Mouse (Mus musculus) midbrain, embryonic 11.5 days (tissue): ENCODE results near the gene Inpp4a. TPM values are rescaled to one million over a fixed set of nuclear protein-coding genes. Genes with fewer than 3 reads are reported as not detected.

Source experiments
- ATAC-seq: fragments of 200-750 bp; cut with Nextera tagmentation; 2 replicates; pipeline ENCODE4 v1.8.0; 2017; ENCODE audit warnings: moderate TSS enrichment, moderate library complexity; ENCODE audit not compliant: low FRiP score
- DNase-seq: peaks from one replicate; pipeline ENCODE4 v3.0.0; 2015; ENCODE audit warnings: low spot score; ENCODE audit errors: missing footprints
- H3K27ac ChIP-seq: fragments of 300-500 bp; sonication (generic); 2 replicates; pipeline ENCODE4 v1.5.1; 2014; ENCODE audit warnings: low read depth, low read length
- H3K27me3 ChIP-seq: fragments of 300-500 bp; sonication (generic); 2 replicates; pipeline ENCODE4 v1.6.1; 2014; ENCODE audit warnings: mild to moderate bottlenecking, low read length, moderate library complexity, mixed read lengths; ENCODE audit not compliant: control insufficient read depth, insufficient read depth
- H3K36me3 ChIP-seq: fragments of 300-500 bp; sonication (generic); 2 replicates; pipeline ENCODE4 v1.6.1; 2014; ENCODE audit warnings: mild to moderate bottlenecking, low read length, moderate library complexity, mixed read lengths; ENCODE audit not compliant: control insufficient read depth, insufficient read depth
- H3K4me1 ChIP-seq: fragments of 300-500 bp; sonication (generic); 2 replicates; pipeline ENCODE4 v1.6.1; 2014; ENCODE audit warnings: low read length; ENCODE audit not compliant: control insufficient read depth, insufficient read depth
- H3K4me2 ChIP-seq: fragments of 300-500 bp; sonication (generic); 2 replicates; pipeline ENCODE4 v1.6.1; 2014; ENCODE audit warnings: mild to moderate bottlenecking, moderate library complexity
- H3K4me3 ChIP-seq: fragments of 300-500 bp; sonication (generic); 2 replicates; pipeline ENCODE4 v1.5.1; 2014; ENCODE audit warnings: low read depth, low read length
- H3K9ac ChIP-seq: fragments of 300-500 bp; sonication (generic); 2 replicates; pipeline ENCODE4 v1.6.1; 2014; ENCODE audit warnings: low read length
- H3K9me3 ChIP-seq: fragments of 300-500 bp; sonication (generic); 2 replicates; pipeline ENCODE4 v1.6.1; 2016; ENCODE audit warnings: low read length; ENCODE audit not compliant: control insufficient read depth
- whole genome bisulfite sequencing: fragments of 180-500 bp; shearing (Covaris S2); extraction: QIAGEN DNeasy Blood & Tissue Kit; methylation state at CpG from one replicate; pipeline ENCODE4 v1.1.7; 2014; 5-methylcytosine and 5-hydroxymethylcytosine counted together
- polyA plus RNA-seq: library from polyadenylated mRNA; unstranded; fragments of >200 nt; fragmentation: Nextera tagmentation; extraction: Ambion mirVana; gene quantifications from 2 replicates; pipeline ENCODE4 v1.2.1, GENCODE M21; 2014

Inpp4a gene
- polyA plus RNA-seq, 1 experiment from 2014 or later: 19.5 TPM

DNA sequence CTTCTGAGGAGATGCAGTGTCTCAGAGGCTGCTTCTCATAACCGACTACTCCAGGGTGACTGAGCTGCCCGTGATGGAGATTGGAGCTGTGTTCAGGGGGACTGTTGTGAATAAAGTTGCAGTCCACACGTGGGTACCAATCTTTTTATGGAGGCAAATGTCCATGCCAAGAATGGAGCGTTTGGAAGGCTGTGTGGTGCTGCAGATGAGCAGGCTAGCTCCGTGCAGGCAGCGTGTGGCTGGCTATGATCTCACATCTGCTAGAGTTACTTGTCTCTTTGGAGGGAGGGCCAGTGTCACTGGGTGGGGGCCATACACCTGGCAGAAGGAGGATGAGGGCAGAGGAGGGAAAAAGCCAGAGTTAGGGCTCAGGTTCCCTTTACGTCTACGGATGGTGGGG is 59.0 kb downstream of the Inpp4a start:
- Histone ChIP-seq H3K4me3 (no peak overlapping the region), H3K27me3 (no peaks in the 10 kb centered on the region), H3K9me3 (no peaks in the 10 kb centered on the region), H3K36me3 (no peaks in the 10 kb centered on the region; the same call in 1 of the 2 replicates), H3K27ac (no peak overlapping the region), H3K9ac (no peak overlapping the region), H3K4me1 (no peaks in the 10 kb centered on the region), H3K4me2 (no peak overlapping the region)
- ATAC-seq: no peak
- WGBS: 90% methylated on average over 8 of the region's 8 CpGs
- DNase-seq: no peak

DNA sequence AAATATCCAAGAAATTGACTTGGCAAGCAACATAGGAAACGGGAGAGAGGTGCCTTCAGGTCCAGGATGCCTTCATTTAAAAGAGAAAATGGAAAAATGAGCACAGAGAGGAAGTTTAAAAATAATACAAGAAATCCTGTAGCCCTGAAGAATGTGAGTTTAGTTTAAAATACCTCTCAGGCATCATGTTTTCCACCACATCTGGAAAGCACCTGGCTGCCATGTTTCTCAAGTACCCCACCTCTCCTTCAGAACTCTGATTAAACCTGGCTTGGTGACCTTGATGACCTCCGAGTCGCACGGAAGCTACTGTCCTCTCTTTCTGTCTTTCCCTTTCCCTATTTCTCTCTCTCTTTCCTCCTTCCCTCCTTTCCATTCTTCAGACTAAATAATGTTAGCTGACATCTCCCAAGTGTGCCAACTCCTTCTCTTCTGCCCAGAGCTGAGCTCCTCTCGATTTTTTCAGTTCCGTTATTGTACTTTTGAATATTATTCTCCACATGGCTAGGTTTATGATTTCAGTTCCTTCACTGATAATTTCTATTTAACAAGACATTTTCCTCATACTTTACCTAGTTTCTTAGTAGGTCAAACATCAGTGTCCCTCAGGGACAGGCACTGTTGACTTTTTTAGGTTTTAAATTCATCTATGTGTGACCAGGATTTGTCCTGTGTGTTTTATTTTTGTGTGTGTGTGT is 59.9 kb downstream of the Inpp4a start:
- no peak for DNase-seq
- 92% methylated on average over 6 of the region's 6 CpGs for WGBS
- Histone ChIP-seq H3K27me3 (no peaks in the 10 kb centered on the region), H3K4me2 (no peak overlapping the region), H3K9me3 (no peaks in the 10 kb centered on the region), H3K4me3 (no peak overlapping the region), H3K27ac (no peak overlapping the region), H3K4me1 (no peaks in the 10 kb centered on the region), H3K36me3 (no peaks in the 10 kb centered on the region; the same call in 1 of the 2 replicates), H3K9ac (no peak overlapping the region)
- ATAC-seq: no peak

DNA sequence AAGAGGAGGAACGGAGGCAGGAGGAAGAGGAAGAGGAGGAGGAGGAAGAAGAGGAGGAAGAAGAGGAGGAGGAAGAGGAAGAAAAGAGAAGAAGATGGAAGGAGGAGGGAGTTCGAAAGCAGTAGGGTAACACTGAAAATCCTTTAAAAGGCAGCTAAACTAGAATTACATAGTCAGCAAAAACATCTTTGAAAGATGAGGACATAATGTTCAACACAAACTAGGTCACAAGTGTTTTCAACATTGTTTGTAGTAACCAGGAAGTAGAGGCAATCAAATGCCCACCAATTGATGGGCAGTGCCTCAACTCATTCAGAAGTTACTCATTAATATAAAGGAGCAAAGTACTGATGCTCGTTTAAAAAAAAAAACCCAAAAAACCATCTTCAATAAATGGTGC is 61.1 kb downstream of the Inpp4a start:
- WGBS: 94% methylated on average over 3 of the region's 3 CpGs
- Histone ChIP-seq H3K4me2 (no peak overlapping the region), H3K4me3 (no peak overlapping the region), H3K9ac (no peak overlapping the region), H3K9me3 (no peaks in the 10 kb centered on the region), H3K27me3 (no peaks in the 10 kb centered on the region), H3K27ac (no peak overlapping the region), H3K4me1 (no peaks in the 10 kb centered on the region), H3K36me3 (no peaks in the 10 kb centered on the region; the same call in 1 of the 2 replicates)
- DNase-seq (no peak), ATAC-seq (no peak)

DNA sequence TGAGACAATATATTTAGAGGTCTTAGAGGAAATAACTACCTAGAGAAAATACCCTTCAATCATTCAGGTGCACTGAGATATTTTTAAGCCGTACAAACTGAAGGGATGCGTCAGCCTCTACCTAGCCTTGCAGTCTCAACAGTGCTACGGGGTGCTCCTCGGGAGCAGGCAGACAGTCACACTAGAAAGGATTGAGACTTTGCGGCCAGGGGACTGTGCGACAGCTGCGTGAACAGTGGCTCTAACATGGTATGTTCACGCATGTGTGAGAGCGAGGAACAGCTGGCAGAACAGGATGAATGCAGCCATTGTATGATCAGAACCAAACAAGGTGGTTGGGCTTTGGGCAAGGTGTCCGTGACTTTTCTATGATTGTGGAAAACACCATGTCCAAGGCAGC is 63.1 kb downstream of the Inpp4a start:
- no peak overlapping the region for H3K9ac ChIP-seq
- H3K36me3 ChIP-seq: no peaks in the 10 kb centered on the region; the same call in 1 of the 2 replicates
- H3K27me3 ChIP-seq: no peaks in the 10 kb centered on the region
- H3K4me3 ChIP-seq: no peak overlapping the region
- no peak overlapping the region for H3K27ac ChIP-seq
- no peak overlapping the region for H3K4me2 ChIP-seq
- ATAC-seq: no peak
- no peaks in the 10 kb centered on the region for H3K9me3 ChIP-seq
- 95% methylated on average over 10 of the region's 10 CpGs for WGBS
- H3K4me1 ChIP-seq: no peaks in the 10 kb centered on the region
- DNase-seq: no peak

DNA sequence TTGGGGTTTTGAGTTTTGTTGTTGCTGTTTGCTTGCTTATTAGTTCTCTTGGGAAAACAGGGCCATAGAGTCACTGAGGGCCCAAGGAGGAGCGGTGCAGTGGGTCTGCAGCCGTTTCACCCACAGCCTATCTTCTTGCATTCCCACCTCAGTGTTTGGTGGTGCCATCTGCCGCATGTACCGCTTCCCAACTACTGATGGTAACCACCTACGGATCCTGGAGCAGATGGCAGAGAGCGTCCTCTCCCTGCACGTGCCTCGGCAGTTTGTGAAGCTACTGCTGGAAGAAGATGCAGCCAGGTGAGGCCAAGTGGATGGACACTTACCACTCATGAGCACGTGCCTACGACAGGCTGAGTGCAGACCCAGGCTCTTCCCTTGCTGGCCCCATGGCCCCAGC is 68.5 kb downstream of the Inpp4a start:
- 92% methylated on average over 10 of the region's 10 CpGs for WGBS
- H3K9me3 ChIP-seq: no peaks in the 10 kb centered on the region
- H3K9ac ChIP-seq: no peak overlapping the region
- ATAC-seq (no peak), DNase-seq (no peak)
- H3K36me3 ChIP-seq: peaks cover 2% of the 10 kb centered on the region; the same call in 1 of the 2 replicates
- H3K4me2 ChIP-seq: no peak overlapping the region
- no peak overlapping the region for H3K27ac ChIP-seq
- H3K27me3 ChIP-seq: no peaks in the 10 kb centered on the region
- H3K4me1 ChIP-seq: no peaks in the 10 kb centered on the region
- H3K4me3 ChIP-seq: no peak overlapping the region

DNA sequence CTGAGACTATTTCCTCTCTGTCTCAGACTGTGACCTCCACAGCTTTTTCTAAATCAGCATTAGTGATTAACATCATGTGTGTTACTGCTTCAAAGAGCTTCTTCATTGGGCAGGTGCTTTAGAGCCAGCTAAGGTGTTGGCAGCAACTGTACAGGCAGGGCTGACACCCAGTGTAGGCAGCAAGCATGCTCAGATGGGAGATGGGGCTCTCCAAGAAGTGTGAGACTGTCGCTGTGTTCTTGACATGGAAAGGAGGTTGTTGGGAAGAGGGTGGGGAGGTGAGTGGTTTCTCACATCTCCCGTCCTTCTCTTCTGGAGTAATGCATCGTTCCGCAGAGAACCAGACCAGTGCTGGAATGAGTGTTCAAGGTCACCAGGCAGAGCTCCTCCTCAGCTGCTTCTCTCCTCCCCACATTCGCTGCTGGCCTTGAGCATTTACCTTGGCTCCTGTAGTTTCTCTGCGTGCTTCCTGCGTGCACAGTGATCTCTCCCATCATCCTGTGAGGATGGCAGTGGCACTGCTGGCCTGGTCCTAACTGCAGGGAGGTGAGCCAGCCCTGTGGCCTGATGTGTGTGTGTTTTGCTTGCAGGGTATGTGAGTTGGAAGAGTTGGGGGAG is 69.2 kb downstream of the Inpp4a start:
- 89% methylated on average over 7 of the region's 7 CpGs for WGBS
- H3K9ac ChIP-seq: no peak overlapping the region
- H3K4me3 ChIP-seq: no peak overlapping the region
- ATAC-seq (no peak), DNase-seq (no peak)
- no peaks in the 10 kb centered on the region for H3K9me3 ChIP-seq
- peaks cover 2% of the 10 kb centered on the region; the same call in 1 of the 2 replicates for H3K36me3 ChIP-seq
- H3K27me3 ChIP-seq: no peaks in the 10 kb centered on the region
- no peak overlapping the region for H3K4me2 ChIP-seq
- no peak overlapping the region for H3K27ac ChIP-seq
- H3K4me1 ChIP-seq: no peaks in the 10 kb centered on the region

DNA sequence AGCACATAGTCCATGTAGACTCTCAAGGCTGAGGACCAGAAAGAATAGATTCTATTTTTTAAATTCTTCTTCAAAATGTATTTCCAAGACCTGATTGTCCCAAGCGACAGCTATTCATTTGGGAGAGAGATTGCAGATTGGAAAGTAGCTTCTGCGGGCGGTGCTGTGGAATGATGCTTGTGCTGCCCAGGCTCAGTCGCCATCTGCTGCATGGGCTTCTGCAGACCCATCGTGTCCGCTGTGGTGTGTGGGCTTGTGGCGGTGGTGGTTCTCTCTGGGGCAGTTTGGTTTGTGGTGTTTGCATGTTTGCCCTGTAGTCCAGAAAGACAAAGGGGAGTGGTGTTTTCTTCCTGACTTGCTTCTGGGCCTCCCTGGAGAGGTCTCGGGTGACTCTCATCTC is 76.5 kb downstream of the Inpp4a start:
- H3K4me3 ChIP-seq: no peak overlapping the region

DNA sequence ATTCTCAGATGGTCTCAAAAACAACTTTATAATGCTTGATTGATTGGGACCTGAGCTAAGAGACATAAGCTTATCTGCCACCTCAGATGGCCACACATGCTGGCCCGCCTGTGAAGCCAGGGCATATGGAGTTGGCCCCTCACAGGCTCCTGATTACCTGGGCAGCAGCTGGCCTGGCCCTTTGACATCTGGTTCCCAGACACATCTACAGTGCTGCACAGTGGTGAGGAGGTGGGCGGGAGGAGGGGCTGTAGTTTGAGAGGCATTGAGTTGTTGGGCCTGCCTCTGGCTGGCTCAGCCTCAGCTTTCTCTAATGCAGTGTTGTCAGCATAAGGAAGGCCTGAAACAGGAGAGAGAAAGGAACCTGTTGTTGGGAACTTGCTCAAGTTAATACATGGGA is 77.1 kb downstream of the Inpp4a start:
- no peaks in the 10 kb centered on the region for H3K4me1 ChIP-seq
- no peak overlapping the region for H3K4me2 ChIP-seq
- 0 out of 2 replicates have a peak, but pooled peaks cover 2% of the 10 kb centered on the region for H3K36me3 ChIP-seq
- ATAC-seq: no peak
- H3K9ac ChIP-seq: no peak overlapping the region
- WGBS: 69% methylated on average over 2 of the region's 2 CpGs
- H3K4me3 ChIP-seq: no peak overlapping the region
- no peak for DNase-seq
- no peak overlapping the region for H3K27ac ChIP-seq
- H3K9me3 ChIP-seq: no peaks in the 10 kb centered on the region
- H3K27me3 ChIP-seq: no peaks in the 10 kb centered on the region

More for the DNA sequence above, 76.5 kb downstream of the Inpp4a start:
- 93% methylated on average over 8 of the region's 8 CpGs for WGBS
- DNase-seq (no peak), ATAC-seq (no peak)
- Histone ChIP-seq H3K4me2 (no peak overlapping the region), H3K27me3 (no peaks in the 10 kb centered on the region), H3K36me3 (0 out of 2 replicates have a peak, but pooled peaks cover 2% of the 10 kb centered on the region), H3K9me3 (no peaks in the 10 kb centered on the region), H3K4me1 (no peaks in the 10 kb centered on the region), H3K9ac (no peak overlapping the region), H3K27ac (no peak overlapping the region)

DNA sequence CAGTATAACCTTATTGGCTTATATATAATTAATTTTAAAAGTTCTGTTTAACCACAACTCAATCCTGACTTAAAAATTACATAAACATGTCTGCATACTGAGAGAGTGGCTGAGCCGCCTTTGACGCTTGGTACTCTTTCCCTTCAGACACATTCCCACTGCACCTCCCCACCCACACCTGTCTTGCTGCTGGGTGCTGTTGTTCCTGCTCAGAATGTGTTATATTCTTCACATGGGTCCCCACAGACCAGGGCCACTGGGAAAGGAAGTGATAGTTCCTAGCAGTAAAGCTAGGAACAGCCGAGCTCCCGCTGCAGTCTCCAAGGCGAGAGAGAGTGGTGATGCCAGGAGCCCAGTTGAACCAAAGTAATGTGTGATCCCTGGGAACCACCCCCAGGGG is 78.4 kb downstream of the Inpp4a start:
- Histone ChIP-seq H3K27ac (no peak overlapping the region), H3K27me3 (no peaks in the 10 kb centered on the region), H3K4me3 (no peak overlapping the region), H3K9ac (no peak overlapping the region), H3K9me3 (no peaks in the 10 kb centered on the region), H3K4me2 (no peak overlapping the region), H3K4me1 (no peaks in the 10 kb centered on the region), H3K36me3 (0 out of 2 replicates have a peak, but pooled peaks cover 2% of the 10 kb centered on the region)
- DNase-seq (no peak), ATAC-seq (no peak)
- WGBS: 94% methylated on average over 5 of the region's 5 CpGs
